ENCODE assay signal across 8 mouse cellular contexts in genomic region chr14:40791606-40792005, GRCm38 (mm10).
DNase-seq lines count a peak whose midpoint lies in the region; ATAC-seq and TF ChIP-seq lines count a peak whose summit lies in the region.

No protein-coding gene starts in this region.

- no peak for TF ChIP-seq POLR2A in thymus, adult 2 months (IDR thresholded peaks at IDR 0.05; ENCODE audit: control insufficient read depth, extremely low read depth, insufficient read depth, low read length, poor library complexity)

- no peak overlapping the region for H3K27ac ChIP-seq in thymus, adult 2 months (ENCODE audit: control insufficient read depth, insufficient read depth, low read length)
- no peak overlapping the region for H3K27ac ChIP-seq in forebrain, embryonic 10.5 days
- no peak overlapping the region for H3K27ac ChIP-seq in hindbrain, postnatal 0 days

- no peak overlapping the region for H3K9ac ChIP-seq in hindbrain, postnatal 0 days (replicated peaks; ENCODE audit: low read length)

- TF ChIP-seq CTCF in thymus, adult 2 months (IDR thresholded peaks at IDR 0.05; ENCODE audit: borderline replicate concordance, control insufficient read depth, extremely low read depth, insufficient read depth, low read length, poor library complexity): no peak
- peak; percentile 76 for TF ChIP-seq CTCF in hindbrain, postnatal 0 days (IDR thresholded peaks at IDR 0.05; ENCODE audit: low read depth)

- no peaks in the 10 kb centered on the region for H3K27me3 ChIP-seq in thymus, adult 2 months (ENCODE audit: control insufficient read depth, insufficient read depth, low read length)
- H3K27me3 ChIP-seq in forebrain, embryonic 10.5 days (ENCODE audit: poor library complexity, severe bottlenecking): no peaks in the 10 kb centered on the region
- H3K27me3 ChIP-seq in hindbrain, postnatal 0 days (ENCODE audit: insufficient read depth, low read length): no peaks in the 10 kb centered on the region

- peak; percentile 70 for ATAC-seq in hindbrain, postnatal 0 days

- DNase-seq in thymus, adult 2 months: peak; percentile 2
- DNase-seq in thymus, adult 18-20 months: no peak
- peak; percentile 65 for DNase-seq in adrenal gland, postnatal 10 days
- peak; percentile 45 for DNase-seq in forebrain, embryonic 10.5 days (ENCODE audit: extremely low spot score, low spot score)
- peak; percentile 71 for DNase-seq in hindbrain, postnatal 0 days (ENCODE audit: low spot score)
- DNase-seq in left cerebral cortex, adult 8-10 months (ENCODE audit: low spot score in 2 of 2): peak; percentile 12 to 40
- peak; percentile 6 for DNase-seq in naive thymus-derived CD4-positive, alpha-beta T cell, adult 2 months (ENCODE audit: low read depth)
- DNase-seq in spleen, adult 12 weeks (ENCODE audit: low spot score): no peak

- H3K9me3 ChIP-seq in forebrain, embryonic 10.5 days: no peaks in the 10 kb centered on the region
- no peaks in the 10 kb centered on the region for H3K9me3 ChIP-seq in hindbrain, postnatal 0 days (ENCODE audit: low read length)

- no peak overlapping the region for H3K4me2 ChIP-seq in hindbrain, postnatal 0 days (ENCODE audit: low read depth, low read length)

- no peak overlapping the region for H3K4me3 ChIP-seq in thymus, adult 2 months (ENCODE audit: control insufficient read depth, insufficient read depth, low read length)
- H3K4me3 ChIP-seq in forebrain, embryonic 10.5 days: no peak overlapping the region
- H3K4me3 ChIP-seq in hindbrain, postnatal 0 days (ENCODE audit: low read length): no peak overlapping the region

- H3K36me3 ChIP-seq in thymus, adult 2 months (ENCODE audit: control insufficient read depth, insufficient read depth, low read length): no peaks in the 10 kb centered on the region
- no peaks in the 10 kb centered on the region for H3K36me3 ChIP-seq in forebrain, embryonic 10.5 days (replicated peaks)
- no peaks in the 10 kb centered on the region for H3K36me3 ChIP-seq in hindbrain, postnatal 0 days (ENCODE audit: insufficient read depth, low read length)

- H3K4me1 ChIP-seq in thymus, adult 2 months (replicated peaks; ENCODE audit: control insufficient read depth, insufficient read depth, low read length): no peaks in the 10 kb centered on the region
- no peaks in the 10 kb centered on the region for H3K4me1 ChIP-seq in forebrain, embryonic 10.5 days
- H3K4me1 ChIP-seq in hindbrain, postnatal 0 days (ENCODE audit: insufficient read depth, low read length): no peaks in the 10 kb centered on the region

- 69% methylated on average over 1 of the region's 1 CpGs for WGBS in thymus, adult 2 months
- WGBS in forebrain, embryonic 10.5 days: 41% methylated on average over 1 of the region's 1 CpGs
- WGBS in hindbrain, postnatal 0 days: 56% methylated on average over 1 of the region's 1 CpGs

Comparison
In these comparisons a context has a peak if more than half of its experiments do, and no peak if none do; other contexts are left out.
1. DNase-seq: peak in thymus, adult 2 months (single experiment), adrenal gland, postnatal 10 days (single experiment), forebrain, embryonic 10.5 days (single experiment), hindbrain, postnatal 0 days (single experiment), left cerebral cortex, adult 8-10 months (2 of 2) and naive thymus-derived CD4-positive, alpha-beta T cell, adult 2 months (single experiment); none in thymus, adult 18-20 months (0 of 2) and spleen, adult 12 weeks (single experiment).